Mouse (Mus musculus): ENCODE data around the gene Gli1. TPM values are rescaled to one million over a fixed set of nuclear protein-coding genes. Genes with fewer than 3 reads are reported as not detected.

Gli1 gene
- total RNA-seq, 2 experiments from 2014 or later: 0.70 to 1.2 TPM

GRCm38 (mm10) chr10:127293590-127294113 lies 48.1 kb downstream of the Gli1 start:
- intact Hi-C loops (cut with DNase I): no loop called here
- Histone ChIP-seq H3K27ac (peak overlapping the region; percentile 98), H3K4me3 (peak overlapping the region; percentile 97)
- no peak for TF ChIP-seq CTCF (IDR thresholded peaks at IDR 0.05)
- no peak for DNase-seq

- TF ChIP-seq CTCF (IDR thresholded peaks at IDR 0.05): no peak
- H3K4me3 ChIP-seq: peak overlapping the region; percentile 97
- H3K27ac ChIP-seq: peak overlapping the region; percentile 98
- DNase-seq: peak; percentile 76
- intact Hi-C loops (cut with DNase I): no loop called here
Observed at GRCm38 (mm10) chr10:127292987-127293538, 48.7 kb downstream of the Gli1 start.

DNA sequence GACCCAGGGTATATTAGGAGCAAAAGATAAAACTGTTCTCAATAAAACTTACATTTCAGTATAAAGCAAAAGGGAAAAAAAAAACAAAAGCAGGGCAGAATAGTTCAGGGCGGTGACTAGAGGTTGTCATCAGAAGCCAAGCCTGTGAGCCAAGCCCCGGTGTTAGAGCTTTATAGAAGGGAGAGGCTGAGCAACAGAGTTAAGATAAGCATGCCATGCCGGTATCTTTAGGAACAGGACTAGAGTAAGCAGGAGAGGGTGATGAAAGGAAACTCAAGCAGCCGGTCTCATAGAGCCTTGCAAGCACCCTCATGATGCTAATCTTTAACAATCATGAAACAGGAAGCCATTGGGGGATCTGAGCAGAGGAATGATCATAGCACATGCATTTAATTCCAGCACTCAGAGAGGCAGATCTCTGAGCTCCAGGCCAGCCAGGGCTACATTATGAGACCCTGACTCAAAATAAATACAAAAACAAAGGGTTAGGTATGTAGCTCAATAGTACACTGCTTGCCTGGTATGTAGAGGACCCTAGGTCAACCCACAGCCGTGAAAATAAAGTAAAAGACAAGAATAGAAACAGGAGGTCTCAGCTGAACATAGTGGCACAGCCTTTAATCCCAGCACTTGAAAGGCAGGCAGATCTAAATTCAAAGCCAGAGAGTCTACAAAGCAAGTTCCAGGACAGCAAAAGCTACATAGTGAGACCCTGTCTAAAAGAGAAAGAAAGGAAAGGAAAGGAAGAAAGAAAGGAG lies 49.7 kb downstream of the Gli1 start:
- peak overlapping the region; percentile 98 for H3K27ac ChIP-seq
- intact Hi-C loops (cut with DNase I): no loop called here
- no peak for TF ChIP-seq CTCF (IDR thresholded peaks at IDR 0.05)
- peak overlapping the region; percentile 97 for H3K4me3 ChIP-seq
- DNase-seq: no peak

DNA sequence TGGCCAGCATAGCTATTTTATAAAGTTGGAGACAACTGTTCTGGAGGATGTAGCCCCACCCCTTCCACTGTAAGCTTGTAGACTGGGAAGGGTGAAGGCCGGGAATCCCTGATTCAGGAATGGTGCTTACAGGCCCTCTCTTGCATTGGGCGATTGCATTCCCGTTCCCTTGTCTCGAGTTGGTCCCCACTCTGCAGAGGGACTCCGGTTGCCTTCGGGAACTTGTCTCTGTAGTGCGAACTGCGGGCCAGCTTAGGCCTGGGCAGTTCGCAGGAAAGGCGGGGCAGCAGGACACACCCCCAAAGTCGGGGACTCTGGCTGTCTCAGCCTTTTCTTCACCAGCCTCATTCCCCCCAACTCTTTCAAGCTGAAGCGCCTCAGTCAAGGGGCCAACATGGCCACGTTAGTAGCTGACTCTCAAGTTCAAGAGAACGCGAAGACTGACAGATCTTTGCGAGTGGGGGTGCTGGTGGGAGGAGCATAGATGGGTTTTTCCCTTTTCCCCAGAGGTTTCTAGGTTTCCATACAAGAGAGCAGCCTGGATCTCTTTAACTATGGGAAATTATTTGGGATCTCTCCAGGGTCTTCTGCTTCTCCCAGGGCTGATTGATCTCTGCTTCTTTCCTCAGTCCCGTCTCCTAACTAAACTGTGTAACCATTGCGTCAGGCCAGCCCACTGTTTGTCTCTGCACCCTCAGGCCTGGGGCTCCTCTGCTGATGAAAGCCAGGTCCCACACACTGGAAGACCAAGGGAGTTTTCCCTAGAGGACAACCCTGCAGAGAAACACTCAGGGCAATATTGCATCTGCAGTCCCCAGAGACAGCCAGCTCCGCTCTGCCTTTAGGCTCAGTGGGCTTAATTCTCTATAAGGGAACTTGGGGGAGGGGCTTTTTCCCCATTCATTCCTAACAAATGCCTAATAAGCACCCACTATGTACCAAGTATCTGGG lies 50.6 kb downstream of the Gli1 start:
- no peak for TF ChIP-seq CTCF (IDR thresholded peaks at IDR 0.05)
- DNase-seq: peak; percentile 77
- H3K27ac ChIP-seq: peak overlapping the region; percentile 98
- intact Hi-C loops (cut with DNase I): loop anchor here (1.0 kb wide), 1 partner anchor 20 kb away; the partner anchor contains the start of gene Mars
- H3K4me3 ChIP-seq: peak overlapping the region; percentile 97

GRCm38 (mm10) chr10:127290307-127290929 lies 51.4 kb downstream of the Gli1 start:
- DNase-seq: peak; percentile 100
- Histone ChIP-seq H3K4me3 (peak overlapping the region; percentile 97), H3K27ac (peak overlapping the region; percentile 98)
- intact Hi-C loops (cut with DNase I): loop anchor here (1.0 kb wide), 1 partner anchor 21 kb away; the partner anchor contains the start of gene Mars
- TF ChIP-seq CTCF (IDR thresholded peaks at IDR 0.05): no peak

- intact Hi-C loops (cut with DNase I): loop anchor here (1.0 kb wide), 1 partner anchor 22 kb away; the partner anchor contains the start of gene Mars
- peak overlapping the region; percentile 97 for H3K4me3 ChIP-seq
- no peak for TF ChIP-seq CTCF (IDR thresholded peaks at IDR 0.05)
- H3K27ac ChIP-seq: peak overlapping the region; percentile 98
- peak; percentile 82 for DNase-seq
Observed at GRCm38 (mm10) chr10:127289573-127290191, 52.1 kb downstream of the Gli1 start.

DNA sequence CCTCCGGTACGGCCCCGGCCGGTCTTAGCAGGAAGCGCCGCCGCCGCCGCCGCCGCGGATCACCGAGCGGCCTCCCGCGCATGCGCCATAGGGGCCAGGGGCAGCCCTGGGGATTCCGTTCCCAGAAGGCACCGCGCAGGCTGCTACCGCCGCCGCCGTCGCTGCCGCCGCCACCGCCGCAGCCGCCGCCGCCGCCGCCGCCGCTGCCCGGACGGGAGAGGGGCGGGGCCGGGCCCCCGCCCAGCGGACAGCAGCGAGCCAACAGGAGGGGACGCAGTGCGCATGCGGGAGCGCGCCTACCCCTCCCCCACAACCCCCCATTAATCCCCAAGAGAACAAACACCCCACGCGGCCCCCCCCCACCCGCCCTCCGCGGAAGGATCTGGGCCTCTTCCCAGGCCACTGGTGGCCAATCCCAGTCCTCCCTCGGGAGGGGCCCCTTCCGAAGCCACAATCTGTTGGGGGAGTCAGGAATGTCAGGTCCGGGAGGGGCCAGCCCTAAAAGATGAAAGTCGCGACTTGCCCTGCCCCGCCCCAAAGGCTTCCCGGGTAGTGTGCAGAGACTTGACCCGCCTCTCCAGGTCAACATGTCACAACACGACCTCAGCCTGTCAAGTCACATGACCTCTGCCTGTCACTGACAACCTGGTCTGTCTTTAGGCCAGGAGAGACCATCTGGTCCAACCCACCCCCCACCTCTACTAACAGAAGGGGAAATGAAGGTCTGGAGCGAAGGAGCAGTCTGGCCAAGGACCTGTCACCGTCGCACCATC lies 52.8 kb downstream of the Gli1 start, which contains the start of gene Mbd6:
Mbd6 (minus strand) TSS at position 219 of the 773 bp plus-strand sequence.
- intact Hi-C loops (cut with DNase I): no loop called here

GRCm38 (mm10) chr10:127288328-127288799 lies 53.4 kb downstream of the Gli1 start:
- peak overlapping the region; percentile 98 for H3K27ac ChIP-seq
- intact Hi-C loops (cut with DNase I): no loop called here
- no peak for TF ChIP-seq CTCF (IDR thresholded peaks at IDR 0.05)
- no peak for DNase-seq
- H3K4me3 ChIP-seq: peak overlapping the region; percentile 97

More for the DNA sequence above, 52.8 kb downstream of the Gli1 start, which contains the start of gene Mbd6:
- no peak for TF ChIP-seq CTCF (IDR thresholded peaks at IDR 0.05)
- Histone ChIP-seq H3K4me3 (peak within 1 kb of the TSS; percentile 97), H3K27ac (peak within 1 kb of the TSS; percentile 98)
- DNase-seq: peak; percentile 96

DNA sequence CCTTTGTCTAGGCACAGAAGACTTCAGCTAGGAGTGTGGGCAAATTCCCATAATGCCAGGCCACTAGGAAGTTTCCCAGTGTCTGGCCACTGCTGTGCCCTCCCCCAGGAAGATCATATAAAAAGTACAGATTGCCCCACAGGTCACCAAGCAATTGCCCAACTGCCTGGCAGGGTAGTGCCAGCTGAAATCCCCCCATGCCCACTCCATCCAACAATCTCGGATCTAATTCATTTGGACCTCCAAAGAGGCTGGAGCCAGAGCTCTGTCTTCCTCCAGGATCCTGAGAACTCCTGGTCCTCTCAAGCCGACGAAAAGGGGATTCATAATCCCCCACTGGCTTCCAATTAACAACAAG lies 53.9 kb downstream of the Gli1 start:
- H3K27ac ChIP-seq: peak overlapping the region; percentile 98
- peak overlapping the region; percentile 97 for H3K4me3 ChIP-seq
- peak; percentile 36 for DNase-seq
- no peak for TF ChIP-seq CTCF (IDR thresholded peaks at IDR 0.05)
- intact Hi-C loops (cut with DNase I): no loop called here

- TF ChIP-seq CTCF (IDR thresholded peaks at IDR 0.05): no peak
- DNase-seq: no peak
- peak overlapping the region; percentile 97 for H3K4me3 ChIP-seq
- intact Hi-C loops (cut with DNase I): no loop called here
- H3K27ac ChIP-seq: peak overlapping the region; percentile 98
Observed at GRCm38 (mm10) chr10:127287271-127287935, 54.4 kb downstream of the Gli1 start.
